Mouse (Mus musculus): Measurements from ENCODE around the gene Atp5g2.
A peak's percentile ranks its signal among the peaks of the same experiment; 100 is the strongest.

Gene Atp5g2

DNA sequence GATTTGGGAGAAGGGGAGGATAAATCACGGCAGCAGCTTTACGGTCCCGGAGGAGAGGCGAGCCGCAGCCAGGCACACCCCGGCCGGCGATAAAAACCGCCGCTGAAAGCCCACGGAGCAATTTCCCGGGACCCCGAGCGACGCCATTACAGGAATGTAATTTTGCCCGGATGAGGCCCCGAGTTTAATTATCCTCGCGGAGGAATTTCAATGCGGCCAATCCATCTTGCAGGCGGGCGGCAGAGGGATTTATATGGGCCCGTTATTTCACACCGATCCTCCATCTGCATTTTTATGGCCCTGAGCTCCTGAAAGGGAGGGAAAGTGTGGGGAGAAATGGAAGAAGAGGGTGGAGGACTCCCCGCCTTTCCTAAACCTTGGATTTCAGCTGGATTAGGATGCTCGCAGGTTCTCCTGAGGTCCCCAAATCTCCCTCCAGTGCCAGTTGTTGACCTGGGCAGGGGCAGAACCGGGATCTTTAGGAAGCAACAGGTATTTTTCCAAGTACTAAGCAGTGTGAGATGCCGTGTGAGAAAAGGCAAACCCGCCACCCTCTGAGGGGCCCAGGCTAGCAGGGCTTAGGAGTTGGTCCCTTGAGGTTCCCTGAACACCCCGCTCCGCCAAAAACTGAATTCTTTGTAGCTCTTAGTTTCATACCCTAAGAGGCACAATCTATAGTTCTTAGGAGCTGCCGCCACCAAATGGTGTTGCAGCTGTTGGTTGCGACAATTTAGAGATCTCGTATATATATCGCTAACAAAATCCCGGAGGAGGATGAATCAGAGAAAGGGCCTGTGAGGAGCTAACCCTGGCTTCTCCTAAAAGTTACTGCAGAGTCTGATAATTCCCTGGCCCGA is at the start of gene Atp5g2:
TSS of gene Atp5g2 (minus strand) at position 138 of the 857 bp plus-strand sequence.
- DNase-seq (ENCODE audit: low spot score in 2 of 2), result peak in 1 of 2 experiments; percentile 32

GRCm38 (mm10) chr15:102721016-102721898 is 49.1 kb upstream of the Atp5g2 start:
- DNase-seq (ENCODE audit: low spot score in 2 of 2), result no peak

- DNase-seq (ENCODE audit: low spot score in 2 of 2), result no peak
These were observed 44.0 kb upstream of the Atp5g2 start for GRCm38 (mm10) chr15:102716132-102716531.

GRCm38 (mm10) chr15:102707736-102708269 is 35.7 kb upstream of the Atp5g2 start:
- no peak for DNase-seq (ENCODE audit: low spot score in 2 of 2)

- DNase-seq (ENCODE audit: low spot score in 2 of 2), result no peak
These were observed 33.9 kb upstream of the Atp5g2 start for GRCm38 (mm10) chr15:102705923-102706503.

GRCm38 (mm10) chr15:102705226-102705894 is 33.2 kb upstream of the Atp5g2 start:
- no peak for DNase-seq (ENCODE audit: low spot score in 2 of 2)

- no peak for DNase-seq (ENCODE audit: low spot score in 2 of 2)
These were observed 32.7 kb upstream of the Atp5g2 start for GRCm38 (mm10) chr15:102704806-102705205.

DNA sequence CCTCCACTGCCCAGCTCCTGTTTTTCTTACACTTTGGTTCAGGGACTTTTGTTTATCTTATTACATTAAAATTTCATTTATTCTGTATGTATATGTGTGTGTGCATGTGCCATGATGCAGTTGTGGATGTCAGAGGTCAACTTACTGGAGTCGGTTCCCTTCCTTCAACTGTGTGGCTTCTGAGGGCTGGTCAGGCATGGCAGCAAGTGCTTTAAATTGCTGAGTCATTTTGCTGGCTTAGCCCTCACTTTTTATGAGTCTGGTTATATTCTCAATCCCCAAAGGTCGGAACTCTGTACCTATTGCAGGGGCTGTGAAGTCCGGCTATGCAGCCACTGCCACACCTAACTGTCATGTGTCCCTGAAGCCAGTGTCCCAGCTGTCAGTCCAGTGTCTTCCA is 30.8 kb upstream of the Atp5g2 start:
- no peak for DNase-seq (ENCODE audit: low spot score in 2 of 2)

DNA sequence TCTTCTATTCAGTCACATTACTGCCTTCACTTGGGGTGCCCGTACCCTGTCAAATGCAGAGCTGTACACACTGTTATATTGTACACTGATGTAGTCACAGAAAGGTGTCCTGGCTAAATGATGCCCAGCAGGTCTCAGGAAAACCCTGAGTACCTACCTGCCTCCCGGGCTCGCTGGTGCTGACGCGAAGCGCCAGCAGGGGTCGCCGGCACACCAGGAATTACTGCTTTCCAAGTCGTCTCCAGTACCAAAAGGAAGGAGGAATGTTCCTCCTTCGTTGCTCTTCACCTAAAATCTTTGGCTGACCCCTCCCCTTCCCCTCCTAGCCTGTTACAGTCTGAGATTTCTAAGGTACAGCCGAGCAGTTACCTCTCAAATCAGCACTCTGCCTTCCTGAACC is 26.0 kb upstream of the Atp5g2 start:
- DNase-seq (ENCODE audit: low spot score in 2 of 2), result peak in 1 of 2 experiments; percentile 82

GRCm38 (mm10) chr15:102696899-102697298 is 24.7 kb upstream of the Atp5g2 start:
- no peak for DNase-seq (ENCODE audit: low spot score in 2 of 2)

- peak; percentile 72 for DNase-seq (ENCODE audit: low spot score in 2 of 2)
These were observed 21.4 kb upstream of the Atp5g2 start for GRCm38 (mm10) chr15:102693600-102693999.

- peak; percentile 61 to 76 for DNase-seq (ENCODE audit: low spot score in 2 of 2)
These were observed 20.8 kb upstream of the Atp5g2 start for GRCm38 (mm10) chr15:102692991-102693411.

DNA sequence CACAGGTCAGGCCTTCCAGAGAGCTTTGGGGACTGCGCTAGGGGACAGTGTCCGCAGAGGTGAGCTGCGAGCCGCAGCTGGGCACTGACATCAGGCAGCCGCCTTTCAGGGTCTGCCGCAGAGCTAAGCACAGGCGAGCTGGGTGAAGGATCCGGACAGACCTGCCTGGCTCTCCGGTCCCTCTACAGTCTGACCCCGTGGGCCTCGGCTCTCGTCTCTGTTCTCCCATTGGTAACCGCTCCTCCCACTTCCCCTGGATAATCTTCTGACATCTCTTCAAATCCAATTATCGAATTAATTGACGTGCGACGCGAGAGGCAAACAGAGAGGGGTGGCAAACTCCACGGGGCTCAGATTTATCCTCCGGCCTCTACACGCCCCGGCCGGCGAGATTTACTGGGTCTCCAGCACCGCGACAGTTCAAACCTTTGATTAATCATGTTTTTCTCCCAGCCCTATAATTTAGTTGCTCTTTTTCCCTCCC is 20.2 kb upstream of the Atp5g2 start:
- no peak for DNase-seq (ENCODE audit: low spot score in 2 of 2)

GRCm38 (mm10) chr15:102685791-102686190 is 13.6 kb upstream of the Atp5g2 start:
- no peak for DNase-seq (ENCODE audit: low spot score in 2 of 2)

DNA sequence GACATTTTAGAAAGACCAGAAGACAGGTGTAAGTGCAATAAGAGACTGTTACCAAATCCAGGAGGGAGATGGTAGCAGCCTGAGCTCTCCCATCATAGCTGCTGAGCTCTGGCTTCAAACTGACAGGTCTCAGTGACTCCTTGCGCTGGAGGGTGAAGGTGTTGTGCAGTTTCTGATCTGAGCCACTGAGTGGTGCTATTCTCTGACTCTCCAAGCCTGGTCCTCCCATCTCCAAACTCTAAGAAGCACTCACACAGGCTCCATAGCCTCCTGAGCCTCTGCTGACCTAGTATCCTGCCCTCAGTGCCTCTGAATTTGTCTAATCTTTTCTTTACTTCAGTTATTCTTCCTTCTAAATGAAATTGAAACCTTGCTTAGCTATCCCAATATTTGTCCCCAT is 11.5 kb upstream of the Atp5g2 start:
- no peak for DNase-seq (ENCODE audit: low spot score in 2 of 2)

DNA sequence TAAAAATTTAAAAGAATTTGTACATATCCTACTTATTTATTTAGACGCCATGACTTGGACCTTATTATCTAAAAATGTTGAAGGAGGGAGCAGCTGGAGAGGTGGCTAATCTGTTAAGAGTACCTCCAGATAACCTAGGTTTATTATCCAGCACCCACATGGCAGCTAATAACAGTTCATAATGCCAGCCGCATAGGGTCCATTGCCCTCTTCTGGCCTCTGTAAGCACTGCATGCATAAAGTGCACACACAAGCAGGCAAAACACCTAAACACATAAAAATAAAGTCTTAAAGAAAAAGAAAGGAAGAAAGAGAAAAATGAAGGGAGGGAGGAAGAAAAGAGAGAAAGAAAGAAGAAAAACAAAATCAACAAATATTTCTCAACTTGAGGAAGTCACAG is 4.2 kb upstream of the Atp5g2 start:
- DNase-seq (ENCODE audit: low spot score in 2 of 2), result no peak

DNA sequence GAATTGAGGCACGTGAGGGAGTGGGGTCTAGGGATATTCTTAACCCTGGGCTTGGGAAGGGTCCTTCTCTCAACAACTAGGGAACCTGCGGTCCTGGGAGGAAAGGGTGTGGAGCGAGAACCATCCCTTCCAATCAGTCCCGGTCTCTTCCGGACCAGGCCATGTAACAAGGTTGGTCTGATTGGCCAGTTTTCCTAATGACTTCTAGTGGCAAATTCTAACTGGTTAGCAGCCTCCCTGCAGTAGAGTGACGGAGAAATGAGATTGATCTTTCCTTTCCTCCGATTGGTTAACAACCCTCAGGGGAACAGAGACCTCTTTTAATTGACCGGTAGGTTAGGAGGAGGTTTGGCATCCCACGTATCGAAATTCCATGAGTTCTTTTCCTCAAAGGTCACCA is 1.4 kb upstream of the Atp5g2 start:
- DNase-seq (ENCODE audit: low spot score in 2 of 2), result peak; percentile 54 to 67

DNA sequence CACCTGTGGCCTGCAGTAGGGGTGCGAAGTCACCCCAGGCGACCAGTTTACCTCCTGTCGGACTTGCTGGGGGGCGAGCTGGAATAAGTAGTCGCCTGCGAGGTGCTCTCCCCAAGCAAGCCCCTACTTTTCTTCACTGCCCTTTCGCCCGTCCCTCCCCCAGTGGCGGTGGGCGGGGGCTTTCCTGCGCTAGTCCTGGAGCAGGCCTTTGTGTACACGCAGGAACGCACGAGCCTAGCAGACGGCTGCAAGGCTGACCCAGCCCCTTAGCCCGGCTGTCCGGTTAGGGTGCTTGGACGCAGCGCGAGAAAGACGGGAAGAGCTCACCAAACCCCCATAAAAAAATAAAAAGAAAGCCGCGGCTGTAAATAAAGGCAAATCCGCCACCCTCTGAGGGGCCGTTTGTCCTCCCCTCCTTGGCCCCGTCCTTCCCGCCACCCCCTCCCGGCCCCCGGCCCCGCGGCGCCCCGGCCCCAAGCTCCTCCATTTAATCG is 384 bp downstream of the Atp5g2 start:
- DNase-seq (ENCODE audit: low spot score in 2 of 2), result peak; percentile 78 to 82

GRCm38 (mm10) chr15:102670767-102671575 is 1.2 kb downstream of the Atp5g2 start:
- peak; percentile 98 for DNase-seq (ENCODE audit: low spot score in 2 of 2)

- DNase-seq (ENCODE audit: low spot score in 2 of 2), result no peak
These were observed 1.9 kb downstream of the Atp5g2 start for GRCm38 (mm10) chr15:102670281-102670680.
